Mouse (Mus musculus): ENCODE data around the gene Mphosph6.

Mphosph6 gene

GRCm38 (mm10) chr8:117764625-117765024, 37.1 kb downstream of the Mphosph6 start:
- Histone ChIP-seq H3K4me3 (replicated peaks; ENCODE audit: low read length) (no peak overlapping the region), H3K27me3 (ENCODE audit: insufficient read depth, low read length) (no peaks in the 10 kb centered on the region; the same call in 1 of the 2 replicates), H3K9me3 (ENCODE audit: low read length) (peaks cover 26% of the 10 kb centered on the region), H3K4me1 (replicated peaks; ENCODE audit: low read depth, low read length) (peaks cover 1% of the 10 kb centered on the region; the same call in 1 of the 2 replicates), H3K36me3 (ENCODE audit: insufficient read depth, low read length) (no peaks in the 10 kb centered on the region)
- TF ChIP-seq CTCF (conservative IDR thresholded peaks at IDR 0.05; ENCODE audit: low read length) (no peak), POU5F1 (IDR thresholded peaks at IDR 0.05; ENCODE audit: borderline replicate concordance, low read length) (no peak), NANOG (IDR thresholded peaks at IDR 0.05; ENCODE audit: borderline replicate concordance, low read length) (no peak)

GRCm38 (mm10) chr8:117762776-117763175, 39.0 kb downstream of the Mphosph6 start:
- no peaks in the 10 kb centered on the region; the same call in 1 of the 2 replicates for H3K27me3 ChIP-seq (ENCODE audit: insufficient read depth, low read length)
- no peak overlapping the region for H3K4me3 ChIP-seq (replicated peaks; ENCODE audit: low read length)
- H3K36me3 ChIP-seq (ENCODE audit: insufficient read depth, low read length), result no peaks in the 10 kb centered on the region
- peaks cover 23% of the 10 kb centered on the region for H3K9me3 ChIP-seq (ENCODE audit: low read length)
- TF ChIP-seq CTCF (conservative IDR thresholded peaks at IDR 0.05; ENCODE audit: low read length) (no peak), POU5F1 (IDR thresholded peaks at IDR 0.05; ENCODE audit: borderline replicate concordance, low read length) (no peak), NANOG (IDR thresholded peaks at IDR 0.05; ENCODE audit: borderline replicate concordance, low read length) (no peak)
- no peaks in the 10 kb centered on the region for H3K4me1 ChIP-seq (replicated peaks; ENCODE audit: low read depth, low read length)

GRCm38 (mm10) chr8:117757900-117758299, 43.8 kb downstream of the Mphosph6 start:
- Histone ChIP-seq H3K4me3 (replicated peaks; ENCODE audit: low read length) (no peak overlapping the region), H3K4me1 (replicated peaks; ENCODE audit: low read depth, low read length) (no peaks in the 10 kb centered on the region), H3K27me3 (ENCODE audit: insufficient read depth, low read length) (no peaks in the 10 kb centered on the region), H3K36me3 (ENCODE audit: insufficient read depth, low read length) (no peaks in the 10 kb centered on the region), H3K9me3 (ENCODE audit: low read length) (no peaks in the 10 kb centered on the region)
- TF ChIP-seq NANOG (IDR thresholded peaks at IDR 0.05; ENCODE audit: borderline replicate concordance, low read length) (no peak), CTCF (conservative IDR thresholded peaks at IDR 0.05; ENCODE audit: low read length) (no peak), POU5F1 (IDR thresholded peaks at IDR 0.05; ENCODE audit: borderline replicate concordance, low read length) (no peak)

GRCm38 (mm10) chr8:117749436-117749835, 52.3 kb downstream of the Mphosph6 start:
- no peaks in the 10 kb centered on the region for H3K27me3 ChIP-seq (ENCODE audit: insufficient read depth, low read length)
- no peaks in the 10 kb centered on the region for H3K9me3 ChIP-seq (ENCODE audit: low read length)
- no peak overlapping the region for H3K4me3 ChIP-seq (replicated peaks; ENCODE audit: low read length)
- no peaks in the 10 kb centered on the region for H3K36me3 ChIP-seq (ENCODE audit: insufficient read depth, low read length)
- TF ChIP-seq NANOG (IDR thresholded peaks at IDR 0.05; ENCODE audit: borderline replicate concordance, low read length), result no peak
- TF ChIP-seq CTCF (conservative IDR thresholded peaks at IDR 0.05; ENCODE audit: low read length), result no peak
- no peak for TF ChIP-seq POU5F1 (IDR thresholded peaks at IDR 0.05; ENCODE audit: borderline replicate concordance, low read length)
- peaks cover 45% of the 10 kb centered on the region for H3K4me1 ChIP-seq (replicated peaks; ENCODE audit: low read depth, low read length)

- Histone ChIP-seq H3K36me3 (ENCODE audit: insufficient read depth, low read length) (no peaks in the 10 kb centered on the region), H3K4me3 (replicated peaks; ENCODE audit: low read length) (no peak overlapping the region)
- TF ChIP-seq NANOG (IDR thresholded peaks at IDR 0.05; ENCODE audit: borderline replicate concordance, low read length) (no peak), CTCF (conservative IDR thresholded peaks at IDR 0.05; ENCODE audit: low read length) (no peak), POU5F1 (IDR thresholded peaks at IDR 0.05; ENCODE audit: borderline replicate concordance, low read length) (no peak)
Observed at GRCm38 (mm10) chr8:117747886-117748730, 53.6 kb downstream of the Mphosph6 start.

GRCm38 (mm10) chr8:117747428-117747827, 54.3 kb downstream of the Mphosph6 start:
- no peaks in the 10 kb centered on the region for H3K9me3 ChIP-seq (ENCODE audit: low read length)
- H3K27me3 ChIP-seq (ENCODE audit: insufficient read depth, low read length), result no peaks in the 10 kb centered on the region
- TF ChIP-seq NANOG (IDR thresholded peaks at IDR 0.05; ENCODE audit: borderline replicate concordance, low read length), result peak; percentile 80; the same call in 1 of the 2 replicates
- TF ChIP-seq POU5F1 (IDR thresholded peaks at IDR 0.05; ENCODE audit: borderline replicate concordance, low read length), result no peak
- TF ChIP-seq CTCF (conservative IDR thresholded peaks at IDR 0.05; ENCODE audit: low read length), result no peak
- peaks cover 45% of the 10 kb centered on the region for H3K4me1 ChIP-seq (replicated peaks; ENCODE audit: low read depth, low read length)
- no peaks in the 10 kb centered on the region for H3K36me3 ChIP-seq (ENCODE audit: insufficient read depth, low read length)
- H3K4me3 ChIP-seq (replicated peaks; ENCODE audit: low read length), result no peak overlapping the region

More at GRCm38 (mm10) chr8:117747886-117748730, 53.6 kb downstream of the Mphosph6 start:
- no peaks in the 10 kb centered on the region for H3K9me3 ChIP-seq (ENCODE audit: low read length)
- peaks cover 45% of the 10 kb centered on the region for H3K4me1 ChIP-seq (replicated peaks; ENCODE audit: low read depth, low read length)
- no peaks in the 10 kb centered on the region for H3K27me3 ChIP-seq (ENCODE audit: insufficient read depth, low read length)

- Histone ChIP-seq H3K36me3 (ENCODE audit: insufficient read depth, low read length) (no peaks in the 10 kb centered on the region), H3K4me3 (replicated peaks; ENCODE audit: low read length) (no peak overlapping the region), H3K27me3 (ENCODE audit: insufficient read depth, low read length) (no peaks in the 10 kb centered on the region; the same call in 1 of the 2 replicates), H3K4me1 (replicated peaks; ENCODE audit: low read depth, low read length) (peaks cover 45% of the 10 kb centered on the region), H3K9me3 (ENCODE audit: low read length) (no peaks in the 10 kb centered on the region)
- no peak for TF ChIP-seq CTCF (conservative IDR thresholded peaks at IDR 0.05; ENCODE audit: low read length)
- TF ChIP-seq POU5F1 (IDR thresholded peaks at IDR 0.05; ENCODE audit: borderline replicate concordance, low read length), result no peak
- TF ChIP-seq NANOG (IDR thresholded peaks at IDR 0.05; ENCODE audit: borderline replicate concordance, low read length), result no peak
Observed at GRCm38 (mm10) chr8:117746651-117747050, 55.1 kb downstream of the Mphosph6 start.

- no peak overlapping the region for H3K4me3 ChIP-seq (replicated peaks; ENCODE audit: low read length)
- peaks cover 18% of the 10 kb centered on the region for H3K4me1 ChIP-seq (replicated peaks; ENCODE audit: low read depth, low read length)
- H3K27me3 ChIP-seq (ENCODE audit: insufficient read depth, low read length), result peaks cover 4% of the 10 kb centered on the region; the same call in 1 of the 2 replicates
- no peaks in the 10 kb centered on the region for H3K9me3 ChIP-seq (ENCODE audit: low read length)
- H3K36me3 ChIP-seq (ENCODE audit: insufficient read depth, low read length), result no peaks in the 10 kb centered on the region
- TF ChIP-seq POU5F1 (IDR thresholded peaks at IDR 0.05; ENCODE audit: borderline replicate concordance, low read length) (no peak), NANOG (IDR thresholded peaks at IDR 0.05; ENCODE audit: borderline replicate concordance, low read length) (no peak), CTCF (conservative IDR thresholded peaks at IDR 0.05; ENCODE audit: low read length) (no peak)
Observed at GRCm38 (mm10) chr8:117742431-117743012, 59.2 kb downstream of the Mphosph6 start.
